Comparison of ENCODE assay signal across 19 mouse cellular contexts in genomic region chr16:92982934-92983333, GRCm38 (mm10).
"Had no signal": no experiment of that assay in that cellular context is flagged by ENCODE, and none has a peak within 500 bp of the region (broad histone marks: within the 10 kb centered on the region; RNA-seq: fewer than 3 reads in every experiment).

No protein-coding gene starts in this region.

- H3K4me3 ChIP-seq: lung, embryonic 15.5 days; megakaryocyte, embryonic 14.5 days; midbrain, embryonic 13.5 days; midbrain, embryonic 15.5 days; neural tube, embryonic 13.5 days; neural tube, embryonic 15.5 days had no signal

- DNase-seq: liver, postnatal 0 days; lung, adult 2 months; lung, postnatal 14 days; lung, postnatal 36 days; retina, postnatal 1 day; right cerebral cortex, adult 18-20 months; right cerebral cortex, postnatal 25 days; right cerebral cortex, postnatal 4 days; spleen, adult 18-20 months; thymus, adult 18-20 months; thymus, postnatal 14 days; thymus, postnatal 36 days had no signal

- H3K4me2 ChIP-seq: lung, embryonic 15.5 days; midbrain, embryonic 11.5 days; midbrain, embryonic 13.5 days; midbrain, embryonic 15.5 days; neural tube, embryonic 13.5 days; neural tube, embryonic 15.5 days had no signal

- H3K27me3 ChIP-seq: lung, embryonic 15.5 days; midbrain, embryonic 13.5 days; midbrain, embryonic 15.5 days; neural tube, embryonic 13.5 days; neural tube, embryonic 15.5 days had no signal

- H3K36me3 ChIP-seq: lung, embryonic 15.5 days; midbrain, embryonic 13.5 days; midbrain, embryonic 15.5 days; neural tube, embryonic 13.5 days; neural tube, embryonic 15.5 days had no signal
